16 mouse cellular contexts compared by ENCODE assay signal in genomic region chr11:119817362-119817837, GRCm38 (mm10).
DNase-seq lines count a peak whose midpoint lies in the region; ATAC-seq lines count a peak whose summit lies in the region.
"Had no signal": no experiment of that assay in that cellular context is flagged by ENCODE, and none has a peak within 500 bp of the region (broad histone marks: within the 10 kb centered on the region; RNA-seq: fewer than 3 reads in every experiment).

No protein-coding gene starts in this region.

- 20% methylated on average over 3 of the region's 3 CpGs for WGBS in heart, embryonic 15.5 days

- H3K4me2 ChIP-seq in heart, embryonic 15.5 days, result no peak overlapping the region
- H3K4me2 ChIP-seq: hindbrain, embryonic 14.5 days; lung, embryonic 14.5 days had no signal

- peaks cover 14% of the 10 kb centered on the region for H3K36me3 ChIP-seq in heart, embryonic 15.5 days

- H3K9me3 ChIP-seq in heart, embryonic 15.5 days (replicated peaks), result no peaks in the 10 kb centered on the region

- peak; percentile 50; the same call in 1 of the 2 replicates for ATAC-seq in heart, embryonic 15.5 days (replicated peaks; ENCODE audit: insufficient number of reproducible peaks, insufficient read depth, low FRiP score, low read depth)

- no peak overlapping the region for H3K27ac ChIP-seq in heart, embryonic 15.5 days
- H3K27ac ChIP-seq: hindbrain, embryonic 14.5 days had no signal

- no peak overlapping the region for H3K9ac ChIP-seq in heart, embryonic 15.5 days
- H3K9ac ChIP-seq: hindbrain, embryonic 14.5 days; lung, embryonic 14.5 days had no signal

- peak; percentile 15 for DNase-seq in adrenal gland, adult 2 months
- DNase-seq in adrenal gland, adult 8-10 months, result no peak
- no peak for DNase-seq in heart, postnatal 14 days
- DNase-seq in 416B (ENCODE audit: low read depth), result peak; percentile 93
- DNase-seq in lung, postnatal 10 days, result peak; percentile 45
- no peak for DNase-seq in cerebellum, adult 9-10 months
- no peak for DNase-seq in thymus, postnatal 10 days (ENCODE audit: low spot score in 2 of 2)
- DNase-seq: adrenal gland, postnatal 25 days; gastrocnemius, postnatal 10 days; kidney, adult 18-20 months; kidney, postnatal 25 days; layer of hippocampus, postnatal 36 days; lung, embryonic 14.5 days; midbrain, embryonic 14.5 days had no signal

- no peaks in the 10 kb centered on the region for H3K27me3 ChIP-seq in heart, embryonic 15.5 days

- no peak overlapping the region for H3K4me3 ChIP-seq in heart, embryonic 15.5 days

- intact Hi-C loops in heart, postnatal 14 days (cut with DNase I), result no loop called here

- H3K4me1 ChIP-seq in heart, embryonic 15.5 days (replicated peaks), result peaks cover 15% of the 10 kb centered on the region

Comparison
In these comparisons a context has a peak if more than half of its experiments do, and no peak if none do; other contexts are left out.
1. DNase-seq: peak in adrenal gland, adult 2 months (single experiment), 416B (single experiment) and lung, postnatal 10 days (single experiment); none in adrenal gland, adult 8-10 months (single experiment), heart, postnatal 14 days (0 of 2), cerebellum, adult 9-10 months (single experiment) and thymus, postnatal 10 days (0 of 2).